Mouse (Mus musculus) heart, adult 2 months (tissue): ENCODE measurements at regions not wholly inside any gene's neighbourhood (a gene's known extent, or its start where the extent isn't known, plus 50 kb on each side); places are given as distances from the start of the nearest gene placed in this dataset.

Source experiments
- CTCF ChIP-seq: fragments of 200-600 bp; IDR thresholded peaks from 2 replicates; pipeline ENCODE4 v1.8.1; 2022; ENCODE audit warnings: antibody characterized with exemption, mild to moderate bottlenecking, moderate library complexity
- EP300 ChIP-seq: fragments of 200-500 bp; IDR thresholded peaks from 2 replicates; pipeline ENCODE4 v1.6.1; 2011; ENCODE audit warnings: low read depth, low read length, control low read depth; ENCODE audit not compliant: insufficient read depth
- POLR2A ChIP-seq: fragments of 200-500 bp; IDR thresholded peaks from 2 replicates; pipeline ENCODE4 v1.6.1; 2011; ENCODE audit warnings: mild to moderate bottlenecking, low read depth, low read length, control low read depth; ENCODE audit not compliant: insufficient read depth

DNA sequence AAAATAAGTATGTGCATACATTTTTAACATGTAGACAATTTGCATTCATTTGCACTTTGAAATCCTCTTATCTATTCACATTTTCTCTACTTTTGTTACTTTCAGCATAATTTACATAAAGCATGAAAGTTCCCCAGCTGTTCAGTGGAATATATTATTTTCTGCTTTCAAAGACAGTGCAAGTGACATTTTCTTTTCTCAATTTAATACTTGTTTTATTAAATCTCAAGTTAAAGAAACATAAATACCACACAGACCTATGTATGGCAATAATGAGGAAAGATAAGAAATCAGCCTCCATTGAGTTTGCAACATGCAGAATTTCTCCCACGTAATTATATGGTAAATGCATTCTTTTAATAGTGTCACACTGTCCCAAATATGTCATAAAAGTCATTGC lies 1168.1 kb upstream of the Gje1 start:
- TF ChIP-seq CTCF, result no peak
- no peak for TF ChIP-seq EP300
- no peak for TF ChIP-seq POLR2A
